11 mouse cellular contexts compared by ENCODE assay signal in the genomic region with DNA sequence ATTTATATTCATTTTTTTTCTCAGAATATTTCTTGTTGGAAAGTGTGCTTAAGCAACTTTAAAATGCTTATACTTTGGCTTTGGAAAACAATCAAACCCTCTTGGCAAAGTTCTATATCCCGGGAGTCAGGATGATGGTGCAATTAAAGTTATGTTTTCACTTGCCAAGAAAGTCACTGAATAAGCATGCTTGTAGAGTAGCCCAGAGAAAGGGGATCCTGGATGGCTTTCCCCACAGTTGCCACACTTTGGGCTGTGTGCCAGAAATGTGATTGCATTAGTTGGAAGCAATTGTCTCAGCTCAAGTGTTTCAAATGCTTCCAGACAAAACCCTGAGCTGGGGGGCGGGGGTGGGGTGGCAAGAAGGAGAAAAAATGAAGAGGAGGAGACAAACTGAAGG. TPM values are rescaled to one million over a fixed set of nuclear protein-coding genes. Genes with fewer than 3 reads are reported as not detected.
DNase-seq lines count a peak whose midpoint lies in the region; ATAC-seq and TF ChIP-seq lines count a peak whose summit lies in the region.
"Had no signal": no experiment of that assay in that cellular context is flagged by ENCODE, and none has a peak within 500 bp of the region (broad histone marks: within the 10 kb centered on the region; RNA-seq: fewer than 3 reads in every experiment).

No protein-coding gene starts in this region.

- no peak for DNase-seq in forebrain, embryonic 11.5 days (ENCODE audit: low spot score)
- peak; percentile 11 for DNase-seq in ovary, postnatal 14 days (ENCODE audit: low spot score)
- DNase-seq in ovary, postnatal 36 days (ENCODE audit: low spot score) = no peak
- no peak for DNase-seq in kidney, postnatal 14 days
- no peak for DNase-seq in testis, postnatal 10 days (ENCODE audit: low spot score)
- DNase-seq: cerebellum, postnatal 36 days; thymus, postnatal 36 days had no signal

- no peak for TF ChIP-seq POLR2A in myocyte (IDR thresholded peaks at IDR 0.05; ENCODE audit: insufficient read length, low read depth)

- no peaks in the 10 kb centered on the region for H3K9me3 ChIP-seq in forebrain, embryonic 13.5 days (replicated peaks)
- H3K9me3 ChIP-seq in forebrain, embryonic 11.5 days (ENCODE audit: control insufficient read depth, low read length) = no peaks in the 10 kb centered on the region

- H3K79me2 ChIP-seq in myocyte (ENCODE audit: control insufficient read depth, insufficient read depth) = no peaks in the 10 kb centered on the region

- no peak overlapping the region for H3K4me2 ChIP-seq in forebrain, embryonic 13.5 days
- H3K4me2 ChIP-seq in forebrain, embryonic 11.5 days (ENCODE audit: low read depth, low read length, severe bottlenecking) = no peak overlapping the region
- H3K4me2 ChIP-seq in myocyte (ENCODE audit: low read depth) = no peak overlapping the region

- H3K27me3 ChIP-seq in forebrain, embryonic 13.5 days = no peaks in the 10 kb centered on the region
- H3K27me3 ChIP-seq in forebrain, embryonic 11.5 days (ENCODE audit: control insufficient read depth, insufficient read depth, low read length) = no peaks in the 10 kb centered on the region
- no peaks in the 10 kb centered on the region for H3K27me3 ChIP-seq in myocyte (ENCODE audit: control insufficient read depth, insufficient read depth, insufficient read length)

- no peak overlapping the region for H3K27ac ChIP-seq in forebrain, embryonic 13.5 days
- H3K27ac ChIP-seq in forebrain, embryonic 11.5 days (ENCODE audit: low read depth, low read length) = no peak overlapping the region

- no peak overlapping the region for H3K9ac ChIP-seq in forebrain, embryonic 13.5 days
- H3K9ac ChIP-seq in forebrain, embryonic 11.5 days (ENCODE audit: low read length) = no peak overlapping the region

- H3K4me1 ChIP-seq in forebrain, embryonic 13.5 days = no peaks in the 10 kb centered on the region
- H3K4me1 ChIP-seq in forebrain, embryonic 11.5 days (replicated peaks; ENCODE audit: control insufficient read depth, insufficient read depth, low read length) = no peaks in the 10 kb centered on the region

- no peaks in the 10 kb centered on the region for H3K36me3 ChIP-seq in forebrain, embryonic 13.5 days (ENCODE audit: poor library complexity, severe bottlenecking)
- H3K36me3 ChIP-seq in forebrain, embryonic 11.5 days (ENCODE audit: control insufficient read depth, insufficient read depth, low read length) = no peaks in the 10 kb centered on the region
- H3K36me3 ChIP-seq in myocyte (ENCODE audit: control insufficient read depth, insufficient read depth) = no peaks in the 10 kb centered on the region

- H3ac ChIP-seq in myocyte (ENCODE audit: control insufficient read depth, insufficient read length) = no peak overlapping the region

- H3K4me3 ChIP-seq in forebrain, embryonic 13.5 days = no peak overlapping the region
- H3K4me3 ChIP-seq in forebrain, embryonic 11.5 days (ENCODE audit: low read depth, low read length) = no peak overlapping the region
- no peak overlapping the region for H3K4me3 ChIP-seq in myocyte

- 42% methylated on average over 2 of the region's 2 CpGs for WGBS in forebrain, embryonic 13.5 days
- 69% methylated on average over 2 of the region's 2 CpGs for WGBS in forebrain, embryonic 11.5 days

- peak; percentile 41; the same call in 1 of the 2 replicates for ATAC-seq in forebrain, embryonic 13.5 days
- ATAC-seq in forebrain, embryonic 11.5 days (replicated peaks; ENCODE audit: low FRiP score) = no peak
- peak; percentile 66 for ATAC-seq in granulocyte monocyte progenitor cell, adult 5-6 weeks (replicated peaks; ENCODE audit: poor library complexity, severe bottlenecking)
- ATAC-seq: activated CD4-positive, CD25-positive, alpha-beta regulatory T cell, adult 4 months had no signal

TF ChIP-seq in myocyte, 11 proteins besides CTCF, POLR2A, EP300 and RAD21:
- 0 out of 2 replicates have a peak, but pooled peaks have one; percentile 35 for TF ChIP-seq CEBPB (IDR thresholded peaks at IDR 0.05; ENCODE audit: insufficient read depth, poor library complexity, severe bottlenecking)
- no peak for TF ChIP-seq USF1 (IDR thresholded peaks at IDR 0.05; ENCODE audit: low read depth)

RNA-seq across cellular contexts. Expression of gene Lpar4, which starts 43.9 kb away (rescaled TPM):
- 7.9 and 8.2 TPM in 2 replicates for polyA plus RNA-seq in forebrain, embryonic 13.5 days (2015; fragmentation: Nextera tagmentation; extraction: Ambion mirVana)
- 12.8 and 13.3 TPM in 2 replicates for polyA plus RNA-seq in forebrain, embryonic 11.5 days (2014; fragmentation: Nextera tagmentation; extraction: Ambion mirVana)
- not detected in 2 replicates for total RNA-seq in granulocyte monocyte progenitor cell, adult 5-6 weeks (2014; fragmentation: Nextera tagmentation)
- total RNA-seq in granulocyte monocyte progenitor cell, adult 5-6 weeks (2017) = 0.17 and 0.21 TPM in 2 replicates
- 0.61 TPM for polyA plus RNA-seq in myocyte (2012; fragmentation: generic; extraction: Trizol)
